Mouse (Mus musculus) stomach, postnatal 0 days (tissue): ENCODE data around the gene Ube2q1.

Source experiments
- CTCF ChIP-seq: IDR thresholded peaks from 2 replicates; pipeline ENCODE4 v1.5.1; 2016; ENCODE audit warnings: antibody characterized with exemption, low read depth, mild to moderate bottlenecking, moderate library complexity
- EP300 ChIP-seq: optimal IDR thresholded peaks from 2 replicates; pipeline ENCODE3; 2016; ENCODE audit warnings: antibody characterized with exemption

GRCm38 (mm10) chr3:89770425-89771002, 2.9 kb upstream of the Ube2q1 start:
- TF ChIP-seq CTCF: no peak
- TF ChIP-seq EP300: no peak
